Mouse (Mus musculus) small intestine, adult 2 months (tissue): ENCODE measurements around the gene Rapgef2. TPM values are rescaled to one million over a fixed set of nuclear protein-coding genes. Genes with fewer than 3 reads are reported as not detected.

Source experiments
- H3K27ac ChIP-seq: fragments of 200-500 bp; 2 replicates; pipeline ENCODE4 v1.5.1; 2012; ENCODE audit warnings: low read depth, low read length, control low read depth, inconsistent platforms; ENCODE audit not compliant: insufficient read depth
- H3K27me3 ChIP-seq: fragments of 200-500 bp; 2 replicates; pipeline ENCODE4 v1.6.1; 2012; ENCODE audit warnings: mild to moderate bottlenecking, moderate library complexity, low read length, inconsistent platforms; ENCODE audit not compliant: control insufficient read depth, insufficient read depth
- H3K36me3 ChIP-seq: fragments of 200-500 bp; 2 replicates; pipeline ENCODE4 v1.6.1; 2012; ENCODE audit warnings: mild to moderate bottlenecking, low read length, control low read depth, inconsistent platforms; ENCODE audit not compliant: control insufficient read depth, insufficient read depth
- H3K4me1 ChIP-seq: fragments of 200-500 bp; 2 replicates; pipeline ENCODE4 v1.6.1; 2012; ENCODE audit warnings: low read length, inconsistent platforms, mixed read lengths; ENCODE audit not compliant: control insufficient read depth, insufficient read depth, insufficient read length
- H3K4me3 ChIP-seq: fragments of 200-500 bp; 2 replicates; pipeline ENCODE4 v1.5.1; 2012; ENCODE audit warnings: low read depth, mild to moderate bottlenecking, control low read depth, inconsistent platforms, low read length, moderate library complexity
- CTCF ChIP-seq: fragments of 200-500 bp; IDR thresholded peaks from 2 replicates; pipeline ENCODE4 v1.5.1; 2012; ENCODE audit warnings: low read depth, mild to moderate bottlenecking, control low read depth, inconsistent platforms, low read length, moderate library complexity, mixed read lengths; ENCODE audit not compliant: insufficient replicate concordance, insufficient read length; ENCODE audit errors: extremely low read depth
- POLR2A ChIP-seq: fragments of 200-500 bp; IDR thresholded peaks from 2 replicates; pipeline ENCODE4 v1.6.1; 2012; ENCODE audit warnings: low read depth, mild to moderate bottlenecking, control low read depth, inconsistent platforms, low read length, moderate library complexity
- WGBS: fragments of 180-500 bp; shearing (Covaris S2); methylation state at CpG from one replicate; pipeline ENCODE4 v1.1.7; 2018; 5-methylcytosine and 5-hydroxymethylcytosine counted together
- polyA plus RNA-seq: library from polyadenylated mRNA; depleted of rRNA; stranded (reverse); fragments of >200 nt; gene quantifications from 2 replicates; pipeline ENCODE4 v1.2.3, GENCODE M21; 2012; rRNA removed

The Rapgef2 gene
- polyA plus RNA-seq, result 3.5 and 8.5 TPM in 2 replicates

- Histone ChIP-seq H3K36me3 (no peaks in the 10 kb centered on the region), H3K27me3 (no peaks in the 10 kb centered on the region), H3K4me3 (peak within 1 kb of the TSS; percentile 98), H3K4me1 (peaks cover 12% of the 10 kb centered on the region; the same call in 1 of the 2 replicates), H3K27ac (peak within 1 kb of the TSS; percentile 98)
- TF ChIP-seq CTCF, result no peak
- TF ChIP-seq POLR2A, result no peak
- WGBS, result under 1% methylated on average over 97 of the region's 97 CpGs
Measured at GRCm38 (mm10) chr3:79286376-79287107, at the start of gene Rapgef2. TSS of gene Rapgef2 (minus strand) at chr3:79286517.

- 47% methylated on average over 8 of the region's 8 CpGs for WGBS
- Histone ChIP-seq H3K4me3 (no peak overlapping the region), H3K36me3 (no peaks in the 10 kb centered on the region), H3K27ac (no peak overlapping the region), H3K27me3 (no peaks in the 10 kb centered on the region), H3K4me1 (no peaks in the 10 kb centered on the region)
- TF ChIP-seq POLR2A (no peak), CTCF (no peak)
Measured at GRCm38 (mm10) chr3:79333643-79334200, 47.4 kb upstream of the Rapgef2 start.

DNA sequence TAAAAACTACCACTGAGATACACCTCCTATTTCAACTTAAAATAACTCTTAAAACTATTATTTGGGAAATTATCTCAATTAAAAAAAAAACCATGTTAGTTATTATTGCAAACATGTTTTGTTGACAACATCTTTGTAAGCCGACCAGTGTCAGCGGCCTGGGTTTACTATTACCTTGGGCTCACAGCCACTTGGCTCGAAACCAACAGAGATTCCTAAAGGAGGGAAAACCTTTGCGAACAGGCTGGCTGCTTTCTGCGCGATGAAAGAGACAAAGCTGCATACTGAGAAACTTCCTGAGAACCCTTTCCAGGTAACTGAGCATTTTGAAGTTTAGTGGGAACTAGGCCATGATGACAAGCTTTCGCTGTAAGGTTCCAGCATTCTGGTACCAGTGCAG, 46.7 kb upstream of the Rapgef2 start:
- Histone ChIP-seq H3K27ac (no peak overlapping the region), H3K27me3 (no peaks in the 10 kb centered on the region), H3K4me3 (no peak overlapping the region), H3K36me3 (no peaks in the 10 kb centered on the region), H3K4me1 (no peaks in the 10 kb centered on the region)
- TF ChIP-seq POLR2A (no peak), CTCF (no peak)
- 62% methylated on average over 7 of the region's 7 CpGs for WGBS

DNA sequence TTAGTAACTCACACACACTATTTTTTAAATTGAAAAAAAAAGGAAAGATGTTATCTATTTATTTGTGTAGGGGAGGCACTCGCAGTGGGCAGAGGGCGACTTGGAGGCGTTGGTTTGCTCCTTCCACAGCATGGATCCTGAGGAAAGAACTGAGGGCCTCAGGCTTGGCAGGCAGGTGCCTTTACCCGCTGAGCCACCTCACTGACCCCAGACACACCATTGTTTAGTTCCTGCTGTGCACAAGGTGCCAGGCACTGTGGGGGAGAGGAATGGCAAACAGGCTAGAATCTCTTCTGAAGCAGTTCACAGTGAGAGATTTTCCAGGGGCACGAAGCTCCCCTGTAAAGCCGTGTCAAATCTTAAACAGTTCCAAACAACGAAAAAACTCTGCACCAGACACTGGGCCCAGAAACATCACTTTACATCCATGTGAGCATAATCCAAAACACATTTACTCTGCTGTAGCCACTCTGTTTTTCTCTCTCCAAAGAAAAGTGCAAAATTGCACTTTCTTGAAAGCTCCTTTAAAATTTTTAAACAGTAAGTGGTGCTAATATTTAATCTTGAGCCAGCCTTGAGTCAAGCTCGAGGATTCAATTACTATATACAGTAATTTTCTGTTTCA, 43.5 kb upstream of the Rapgef2 start:
- no peaks in the 10 kb centered on the region for H3K36me3 ChIP-seq
- H3K4me1 ChIP-seq, result no peaks in the 10 kb centered on the region
- H3K27me3 ChIP-seq, result no peaks in the 10 kb centered on the region
- 58% methylated on average over 8 of the region's 8 CpGs for WGBS
- H3K4me3 ChIP-seq, result no peak overlapping the region
- TF ChIP-seq CTCF (no peak), POLR2A (no peak)
- H3K27ac ChIP-seq, result no peak overlapping the region

DNA sequence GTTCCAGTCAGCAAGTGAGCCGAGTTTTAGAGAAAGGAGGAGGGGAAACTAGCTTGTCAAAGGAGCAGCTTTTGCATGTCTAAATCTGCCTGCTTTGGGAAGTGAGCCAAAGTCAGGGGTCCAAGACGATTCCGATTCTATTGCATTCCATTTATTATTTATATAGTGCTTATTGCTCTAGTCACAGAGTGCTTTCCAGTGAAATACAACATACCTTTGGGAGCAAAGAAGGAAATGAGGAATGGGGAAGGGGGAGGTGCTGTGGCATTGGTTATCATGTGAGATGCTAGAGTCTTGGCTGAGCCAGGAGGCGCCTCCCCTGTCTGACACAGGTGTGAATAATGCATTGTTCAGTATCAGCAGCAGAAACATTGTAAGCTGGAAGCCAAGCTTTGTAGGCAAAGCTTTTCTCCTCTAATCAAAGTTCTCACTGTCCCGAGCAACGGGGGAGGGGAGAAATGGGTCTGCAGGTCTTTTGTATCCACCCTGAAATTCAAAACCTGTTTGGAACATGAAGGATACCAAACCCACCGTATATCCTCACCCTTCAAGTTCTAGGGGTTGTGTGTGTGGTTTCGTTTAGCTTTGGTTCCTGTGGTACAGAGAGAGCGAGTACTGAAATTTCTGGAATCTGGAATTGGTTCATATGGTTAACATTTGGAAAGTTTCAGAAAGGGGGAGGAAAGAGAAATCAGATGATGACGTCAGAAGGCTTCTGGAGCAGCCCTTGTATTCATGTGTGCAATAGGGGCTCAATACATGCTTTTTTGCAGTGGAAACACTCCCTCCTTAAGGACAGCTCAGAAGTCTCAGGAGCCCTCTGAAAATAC, 38.6 kb upstream of the Rapgef2 start:
- no peak overlapping the region for H3K27ac ChIP-seq
- H3K36me3 ChIP-seq, result no peaks in the 10 kb centered on the region
- no peak overlapping the region for H3K4me3 ChIP-seq
- no peaks in the 10 kb centered on the region for H3K4me1 ChIP-seq
- no peaks in the 10 kb centered on the region for H3K27me3 ChIP-seq
- no peak for TF ChIP-seq CTCF
- no peak for TF ChIP-seq POLR2A
- 41% methylated on average over 10 of the region's 10 CpGs for WGBS

DNA sequence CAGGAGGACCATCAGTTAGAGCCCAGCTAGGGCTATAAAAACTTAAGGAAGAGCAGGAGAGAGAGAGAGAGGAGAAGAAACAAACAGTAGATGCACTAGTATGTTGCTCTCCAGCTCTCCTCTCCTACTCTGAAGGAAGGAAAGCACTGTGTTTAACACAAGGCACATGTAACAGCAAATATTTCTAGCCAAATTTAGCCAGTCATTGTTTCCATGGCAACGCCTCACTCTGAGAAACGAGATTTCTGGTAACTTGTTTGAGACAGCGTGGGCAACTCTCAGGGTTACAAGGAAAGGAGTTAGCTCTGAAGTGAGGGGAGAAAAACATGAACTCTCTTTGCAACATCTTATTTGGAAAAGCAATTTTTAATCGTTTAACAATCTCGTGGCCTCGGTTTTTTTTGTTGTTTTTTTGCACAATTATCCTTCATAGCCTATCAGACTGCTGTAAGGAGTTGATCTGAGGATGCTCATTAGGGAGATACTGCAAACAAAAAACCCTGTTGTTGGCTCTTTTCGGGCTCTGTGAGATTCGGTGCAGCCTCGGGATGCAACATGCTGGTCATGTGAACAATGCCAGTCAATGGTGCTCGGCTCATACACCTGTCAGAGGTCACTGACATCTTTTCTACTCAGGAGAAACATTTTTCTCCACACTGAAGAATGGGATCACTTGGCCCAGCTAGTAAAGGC, 27.8 kb upstream of the Rapgef2 start:
- TF ChIP-seq POLR2A (no peak), CTCF (no peak)
- no peak overlapping the region for H3K27ac ChIP-seq
- H3K4me3 ChIP-seq, result no peak overlapping the region
- H3K27me3 ChIP-seq, result no peaks in the 10 kb centered on the region
- H3K4me1 ChIP-seq, result no peaks in the 10 kb centered on the region
- WGBS, result 59% methylated on average over 10 of the region's 10 CpGs
- no peaks in the 10 kb centered on the region for H3K36me3 ChIP-seq
